In the genomic region with DNA sequence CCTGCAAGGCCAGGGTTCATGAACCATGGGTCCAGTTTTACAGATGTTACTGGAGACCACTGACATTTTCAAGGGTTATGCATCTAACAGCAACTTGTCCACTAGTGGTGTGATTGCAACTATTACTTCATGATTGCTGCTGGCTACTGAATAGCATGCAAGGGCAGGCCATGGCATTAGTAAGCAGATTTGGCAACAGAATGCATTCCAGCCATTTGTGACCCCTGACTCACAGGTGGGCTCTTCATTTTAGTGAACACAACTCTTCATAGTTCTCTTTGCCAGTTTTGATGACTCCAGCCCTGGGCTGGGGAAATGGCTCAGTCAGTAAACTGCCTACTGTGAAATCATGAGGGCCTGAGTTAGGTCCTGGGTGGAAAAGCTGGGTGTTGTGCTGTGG, we compare ENCODE assay signal across 17 mouse cellular contexts.
"Had no signal": no experiment of that assay in that cellular context is flagged by ENCODE, and none has a peak within 500 bp of the region (broad histone marks: within the 10 kb centered on the region; RNA-seq: fewer than 3 reads in every experiment).

No protein-coding gene starts in this region.

- H3K4me2 ChIP-seq: kidney, embryonic 15.5 days; limb, embryonic 12.5 days; limb, embryonic 15.5 days; liver, embryonic 11.5 days; lung, embryonic 15.5 days; midbrain, embryonic 13.5 days had no signal

- H3K27ac ChIP-seq: kidney, embryonic 15.5 days; limb, embryonic 12.5 days; limb, embryonic 15.5 days; liver, embryonic 14.5 days; lung, embryonic 15.5 days; midbrain, embryonic 10.5 days; midbrain, embryonic 13.5 days had no signal

- H3K9me3 ChIP-seq: kidney, embryonic 15.5 days; limb, embryonic 12.5 days; limb, embryonic 15.5 days; lung, embryonic 15.5 days; midbrain, embryonic 10.5 days; midbrain, embryonic 13.5 days had no signal

- H3K27me3 ChIP-seq: kidney, embryonic 15.5 days; limb, embryonic 12.5 days; limb, embryonic 15.5 days; lung, embryonic 15.5 days; megakaryocyte, embryonic 14.5 days; midbrain, embryonic 13.5 days had no signal

- H3K36me3 ChIP-seq: kidney, embryonic 15.5 days; limb, embryonic 12.5 days; limb, embryonic 15.5 days; lung, embryonic 15.5 days; midbrain, embryonic 10.5 days; midbrain, embryonic 13.5 days had no signal

- H3K4me3 ChIP-seq: kidney, embryonic 15.5 days; limb, embryonic 12.5 days; limb, embryonic 15.5 days; lung, embryonic 15.5 days; megakaryocyte, embryonic 14.5 days; midbrain, embryonic 10.5 days; midbrain, embryonic 13.5 days had no signal

- ATAC-seq: liver, postnatal 0 days; midbrain, embryonic 13.5 days; midbrain, embryonic 16.5 days had no signal

- H3K9ac ChIP-seq: kidney, embryonic 15.5 days; limb, embryonic 12.5 days; limb, embryonic 15.5 days; liver, embryonic 14.5 days; liver, postnatal 0 days; lung, embryonic 15.5 days; midbrain, embryonic 13.5 days had no signal

- DNase-seq: kidney, postnatal 10 days; kidney, postnatal 36 days; left cerebral cortex, postnatal 4 days; liver, postnatal 0 days; lung, postnatal 10 days; lung, postnatal 36 days; thymus, postnatal 25 days had no signal

- H3K4me1 ChIP-seq: kidney, embryonic 15.5 days; limb, embryonic 12.5 days; limb, embryonic 15.5 days; lung, embryonic 15.5 days; megakaryocyte, embryonic 14.5 days; midbrain, embryonic 10.5 days; midbrain, embryonic 13.5 days had no signal
